Mouse (Mus musculus): Measurements from ENCODE around the gene Armc12. TPM values are rescaled to one million over a fixed set of nuclear protein-coding genes. Genes with fewer than 3 reads are reported as not detected.
"Not testable (repeated sequence)": the region's sequence is repeated elsewhere in the genome, so short reads cannot be mapped to it uniquely, and the experiment has no call there.

Gene Armc12
- polyA plus RNA-seq, 1 experiment from 2014 or later: not detected

DNA sequence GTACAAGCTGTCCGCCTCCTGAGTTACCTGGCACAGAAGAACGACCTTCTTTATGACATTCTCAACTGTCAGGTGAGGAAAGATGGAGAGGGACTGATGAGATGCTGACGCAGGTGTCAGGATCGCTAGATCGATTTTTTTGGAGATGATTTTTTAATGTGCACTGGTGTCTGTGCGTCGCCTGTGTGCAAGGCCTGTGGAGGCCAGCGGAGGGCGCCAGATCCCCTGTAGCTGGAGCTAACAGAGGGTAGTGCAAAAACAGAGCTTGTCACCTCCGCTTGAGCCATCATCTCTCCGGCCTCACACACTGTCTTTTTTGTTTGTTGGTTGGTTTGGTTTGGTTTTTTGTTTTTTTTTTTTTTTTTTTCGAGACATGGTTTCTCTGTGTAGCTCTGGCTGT, 7.3 kb downstream of the Armc12 start:
- Histone ChIP-seq H3K4me1 (ENCODE audit: control insufficient read depth, low read depth, low read length) (no peaks in the 10 kb centered on the region), H3K27me3 (ENCODE audit: control insufficient read depth, insufficient read depth, low read depth, low read length) (no peaks in the 10 kb centered on the region), H3K4me3 (ENCODE audit: low read depth, low read length) (no peak overlapping the region), H3K9ac (ENCODE audit: low read depth, low read length) (no peak overlapping the region), H3K4me2 (ENCODE audit: low read depth, low read length) (no peak overlapping the region), H3K27ac (ENCODE audit: low read length) (no peak overlapping the region), H3K9me3 (replicated peaks; ENCODE audit: control insufficient read depth, low read length) (no peaks in the 10 kb centered on the region), H3K36me3 (ENCODE audit: control insufficient read depth, insufficient read depth) (no peaks in the 10 kb centered on the region)
- ATAC-seq (ENCODE audit: low read depth): no peak
- WGBS (ENCODE audit: insufficient replicate concordance): 42% methylated on average over 12 of the region's 12 CpGs

GRCm38 (mm10) chr17:28546925-28547324, 16.3 kb downstream of the Armc12 start:
- Histone ChIP-seq H3K4me3 (ENCODE audit: low read depth, low read length) (no peak overlapping the region), H3K4me2 (ENCODE audit: low read depth, low read length) (no peak overlapping the region), H3K4me1 (ENCODE audit: control insufficient read depth, low read depth, low read length) (no peaks in the 10 kb centered on the region), H3K27ac (ENCODE audit: low read length) (no peak overlapping the region), H3K36me3 (ENCODE audit: control insufficient read depth, insufficient read depth) (no peaks in the 10 kb centered on the region), H3K9me3 (replicated peaks; ENCODE audit: control insufficient read depth, low read length) (no peaks in the 10 kb centered on the region), H3K9ac (ENCODE audit: low read depth, low read length) (no peak overlapping the region), H3K27me3 (ENCODE audit: control insufficient read depth, insufficient read depth, low read depth, low read length) (no peaks in the 10 kb centered on the region; the same call in 1 of the 2 replicates)
- 66% methylated on average over 1 of the region's 1 CpGs for WGBS (ENCODE audit: insufficient replicate concordance)
- ATAC-seq (ENCODE audit: low read depth): no peak

GRCm38 (mm10) chr17:28548550-28548949, 17.9 kb downstream of the Armc12 start:
- no peak for ATAC-seq (ENCODE audit: low read depth)
- no peaks in the 10 kb centered on the region; the same call in 1 of the 2 replicates for H3K27me3 ChIP-seq (ENCODE audit: control insufficient read depth, insufficient read depth, low read depth, low read length)
- no peak overlapping the region for H3K9ac ChIP-seq (ENCODE audit: low read depth, low read length)
- 53% methylated on average over 11 of the region's 11 CpGs for WGBS (ENCODE audit: insufficient replicate concordance)
- H3K27ac ChIP-seq (ENCODE audit: low read length): no peak overlapping the region
- H3K9me3 ChIP-seq (replicated peaks; ENCODE audit: control insufficient read depth, low read length): no peaks in the 10 kb centered on the region
- no peaks in the 10 kb centered on the region for H3K36me3 ChIP-seq (ENCODE audit: control insufficient read depth, insufficient read depth)
- H3K4me3 ChIP-seq (ENCODE audit: low read depth, low read length): no peak overlapping the region
- no peak overlapping the region for H3K4me2 ChIP-seq (ENCODE audit: low read depth, low read length)
- H3K4me1 ChIP-seq (ENCODE audit: control insufficient read depth, low read depth, low read length): no peaks in the 10 kb centered on the region

GRCm38 (mm10) chr17:28549111-28549510, 18.5 kb downstream of the Armc12 start, which contains the start of gene Clpsl2:
Gene Clpsl2, plus strand, starts transcription at chr17:28549411.
- no peaks in the 10 kb centered on the region for H3K4me1 ChIP-seq (ENCODE audit: control insufficient read depth, low read depth, low read length)
- no peak within 1 kb of the TSS for H3K4me3 ChIP-seq (ENCODE audit: low read depth, low read length)
- no peak within 1 kb of the TSS for H3K9ac ChIP-seq (ENCODE audit: low read depth, low read length)
- H3K9me3 ChIP-seq (replicated peaks; ENCODE audit: control insufficient read depth, low read length): no peaks in the 10 kb centered on the region
- H3K27ac ChIP-seq (ENCODE audit: low read length): no peak within 1 kb of the TSS
- no peaks in the 10 kb centered on the region for H3K36me3 ChIP-seq (ENCODE audit: control insufficient read depth, insufficient read depth)
- 67% methylated on average over 14 of the region's 14 CpGs for WGBS (ENCODE audit: insufficient replicate concordance)
- H3K27me3 ChIP-seq (ENCODE audit: control insufficient read depth, insufficient read depth, low read depth, low read length): no peaks in the 10 kb centered on the region; the same call in 1 of the 2 replicates
- H3K4me2 ChIP-seq (ENCODE audit: low read depth, low read length): no peak within 1 kb of the TSS
- no peak for ATAC-seq (ENCODE audit: low read depth)

GRCm38 (mm10) chr17:28553040-28553793, 22.6 kb downstream of the Armc12 start:
- ATAC-seq (ENCODE audit: low read depth): no peak
- WGBS (ENCODE audit: insufficient replicate concordance): 10% methylated on average over 14 of the region's 14 CpGs
- H3K27ac ChIP-seq (ENCODE audit: low read length): no peak overlapping the region
- no peak overlapping the region for H3K4me2 ChIP-seq (ENCODE audit: low read depth, low read length)
- no peak overlapping the region for H3K4me3 ChIP-seq (ENCODE audit: low read depth, low read length)
- no peaks in the 10 kb centered on the region for H3K36me3 ChIP-seq (ENCODE audit: control insufficient read depth, insufficient read depth)
- no peaks in the 10 kb centered on the region; the same call in 1 of the 2 replicates for H3K27me3 ChIP-seq (ENCODE audit: control insufficient read depth, insufficient read depth, low read depth, low read length)
- no peaks in the 10 kb centered on the region for H3K9me3 ChIP-seq (replicated peaks; ENCODE audit: control insufficient read depth, low read length)
- H3K9ac ChIP-seq (ENCODE audit: low read depth, low read length): no peak overlapping the region
- H3K4me1 ChIP-seq (ENCODE audit: control insufficient read depth, low read depth, low read length): no peaks in the 10 kb centered on the region; the same call in 1 of the 2 replicates

DNA sequence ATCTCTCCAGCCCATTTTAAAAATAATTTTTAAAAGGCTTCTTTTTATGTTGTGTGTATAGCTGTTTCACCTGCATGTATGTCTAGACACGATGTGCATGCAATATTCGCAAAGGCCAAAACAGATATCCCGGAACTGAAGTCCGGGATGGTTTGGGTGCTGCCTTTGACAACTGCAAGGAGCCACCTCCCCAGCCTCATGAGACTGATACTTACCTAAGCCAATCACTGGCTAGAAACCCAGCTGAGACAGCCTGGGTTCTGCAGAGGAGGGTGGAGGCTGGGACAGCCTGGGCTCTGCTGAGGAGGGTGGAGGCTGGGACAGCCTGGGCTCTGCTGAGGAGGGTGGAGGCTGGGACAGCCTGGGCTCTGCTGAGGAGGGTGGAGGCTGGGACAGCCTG, 23.4 kb downstream of the Armc12 start:
- not testable (repeated sequence) for H3K4me1 ChIP-seq (ENCODE audit: control insufficient read depth, low read depth, low read length); H3K9me3 ChIP-seq (replicated peaks; ENCODE audit: control insufficient read depth, low read length); H3K27ac ChIP-seq (ENCODE audit: low read length); H3K27me3 ChIP-seq (ENCODE audit: control insufficient read depth, insufficient read depth, low read depth, low read length); H3K4me3 ChIP-seq (ENCODE audit: low read depth, low read length); H3K9ac ChIP-seq (ENCODE audit: low read depth, low read length); ATAC-seq (ENCODE audit: low read depth); H3K36me3 ChIP-seq (ENCODE audit: control insufficient read depth, insufficient read depth); H3K4me2 ChIP-seq (ENCODE audit: low read depth, low read length)
- WGBS (ENCODE audit: insufficient replicate concordance): 80% methylated on average over 4 of the region's 4 CpGs

DNA sequence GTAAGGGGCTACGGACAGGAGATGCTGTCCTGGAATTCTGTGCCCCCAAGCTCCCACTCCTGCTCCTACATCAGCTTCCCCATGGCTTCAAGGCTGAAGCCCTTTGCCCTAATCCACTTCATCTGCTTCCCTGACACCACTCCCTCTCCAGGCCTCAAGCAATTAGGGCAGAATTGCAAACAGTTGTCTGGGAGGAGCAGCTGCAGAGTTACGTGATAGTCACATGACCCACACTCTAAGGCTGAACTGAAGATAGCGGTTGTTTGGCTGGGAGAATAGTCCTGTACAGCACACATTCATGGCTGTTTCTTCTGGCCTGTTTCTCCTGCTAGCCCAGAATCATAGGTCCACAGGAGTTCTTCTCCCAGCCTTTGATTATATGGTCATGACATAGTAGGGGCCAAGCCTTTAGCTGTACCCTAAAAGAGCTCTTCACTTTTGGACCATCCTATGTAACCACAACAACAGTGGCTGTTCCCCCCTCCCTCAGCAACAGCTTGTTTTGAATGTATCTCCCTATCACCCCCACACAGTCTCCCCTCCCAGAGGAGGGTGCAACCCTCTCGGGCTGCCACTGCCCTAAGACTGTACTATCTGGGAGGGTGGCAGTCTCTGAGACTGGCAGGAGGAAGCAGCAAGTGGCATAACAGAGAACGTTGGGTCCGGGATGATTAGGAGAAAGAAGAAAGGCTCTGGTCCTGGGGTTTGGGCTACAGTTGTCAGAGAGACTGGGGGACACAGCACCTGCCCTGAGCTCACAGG, 26.2 kb downstream of the Armc12 start:
- no peak overlapping the region for H3K27ac ChIP-seq (ENCODE audit: low read length)
- no peak overlapping the region for H3K9ac ChIP-seq (ENCODE audit: low read depth, low read length)
- no peaks in the 10 kb centered on the region for H3K9me3 ChIP-seq (replicated peaks; ENCODE audit: control insufficient read depth, low read length)
- peak; percentile 48 for ATAC-seq (ENCODE audit: low read depth)
- 35% methylated on average over 6 of the region's 6 CpGs for WGBS (ENCODE audit: insufficient replicate concordance)
- H3K4me1 ChIP-seq (ENCODE audit: control insufficient read depth, low read depth, low read length): no peaks in the 10 kb centered on the region; the same call in none of the 2 replicates
- H3K4me2 ChIP-seq (ENCODE audit: low read depth, low read length): no peak overlapping the region
- H3K27me3 ChIP-seq (ENCODE audit: control insufficient read depth, insufficient read depth, low read depth, low read length): no peaks in the 10 kb centered on the region
- H3K4me3 ChIP-seq (ENCODE audit: low read depth, low read length): no peak overlapping the region
- no peaks in the 10 kb centered on the region for H3K36me3 ChIP-seq (ENCODE audit: control insufficient read depth, insufficient read depth)

DNA sequence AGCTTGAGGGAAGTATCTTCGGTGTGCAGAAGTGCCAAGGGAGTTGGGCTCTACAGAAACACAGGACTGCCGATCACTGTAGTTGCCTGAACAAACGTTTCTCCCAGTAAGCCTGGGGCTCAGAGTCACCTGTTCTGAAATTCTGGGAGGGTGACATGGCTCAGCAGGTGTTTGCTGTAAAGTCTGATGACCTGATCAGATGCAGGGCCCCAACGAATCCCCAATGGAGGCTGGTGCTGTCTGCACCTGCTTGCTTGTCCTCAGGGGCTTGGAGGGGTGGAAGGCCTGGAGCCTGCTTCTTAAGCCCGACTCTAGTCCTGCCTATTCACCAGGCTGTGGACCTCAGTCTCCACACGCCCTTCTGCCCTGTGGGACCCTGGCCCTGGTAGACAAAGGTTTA, 27.2 kb downstream of the Armc12 start:
- Histone ChIP-seq H3K4me3 (ENCODE audit: low read depth, low read length) (no peak overlapping the region), H3K36me3 (ENCODE audit: control insufficient read depth, insufficient read depth) (no peaks in the 10 kb centered on the region), H3K27ac (ENCODE audit: low read length) (no peak overlapping the region), H3K27me3 (ENCODE audit: control insufficient read depth, insufficient read depth, low read depth, low read length) (no peaks in the 10 kb centered on the region), H3K9ac (ENCODE audit: low read depth, low read length) (no peak overlapping the region), H3K4me2 (ENCODE audit: low read depth, low read length) (no peak overlapping the region), H3K9me3 (replicated peaks; ENCODE audit: control insufficient read depth, low read length) (no peaks in the 10 kb centered on the region), H3K4me1 (ENCODE audit: control insufficient read depth, low read depth, low read length) (no peaks in the 10 kb centered on the region; the same call in none of the 2 replicates)
- ATAC-seq (ENCODE audit: low read depth): no peak
- WGBS (ENCODE audit: insufficient replicate concordance): 50% methylated on average over 6 of the region's 6 CpGs

GRCm38 (mm10) chr17:28560598-28560997, 30.0 kb downstream of the Armc12 start, which contains the start of gene Clps:
Gene Clps, minus strand, starts transcription at chr17:28560766.
- H3K4me3 ChIP-seq (ENCODE audit: low read depth, low read length): no peak within 1 kb of the TSS
- no peak within 1 kb of the TSS for H3K9ac ChIP-seq (ENCODE audit: low read depth, low read length)
- WGBS (ENCODE audit: insufficient replicate concordance): 50% methylated on average over 4 of the region's 4 CpGs

More at GRCm38 (mm10) chr17:28560598-28560997, 30.0 kb downstream of the Armc12 start, which contains the start of gene Clps:
- Histone ChIP-seq H3K4me1 (ENCODE audit: control insufficient read depth, low read depth, low read length) (no peaks in the 10 kb centered on the region; the same call in none of the 2 replicates), H3K27me3 (ENCODE audit: control insufficient read depth, insufficient read depth, low read depth, low read length) (no peaks in the 10 kb centered on the region), H3K27ac (ENCODE audit: low read length) (no peak within 1 kb of the TSS), H3K36me3 (ENCODE audit: control insufficient read depth, insufficient read depth) (no peaks in the 10 kb centered on the region), H3K9me3 (replicated peaks; ENCODE audit: control insufficient read depth, low read length) (no peaks in the 10 kb centered on the region), H3K4me2 (ENCODE audit: low read depth, low read length) (no peak within 1 kb of the TSS)
- ATAC-seq (ENCODE audit: low read depth): no peak

Measured in liver, embryonic 16.5 days (tissue).